Mouse (Mus musculus) cortical plate, adult 2 months (tissue): Measurements from ENCODE around the gene Insc. TPM values are rescaled to one million over a fixed set of nuclear protein-coding genes. Genes with fewer than 3 reads are reported as not detected.
"Not testable (repeated sequence)": the region's sequence is repeated elsewhere in the genome, so short reads cannot be mapped to it uniquely, and the experiment has no call there.

Experiments used
- H3K27ac ChIP-seq: fragments of 200-500 bp; 2 replicates; pipeline ENCODE4 v1.5.1; 2012; ENCODE audit warnings: low read length, control low read depth, inconsistent platforms; ENCODE audit not compliant: insufficient read depth
- H3K4me1 ChIP-seq: fragments of 200-500 bp; 2 replicates; pipeline ENCODE4 v1.6.1; 2011; ENCODE audit warnings: low read length; ENCODE audit not compliant: control insufficient read depth, insufficient read depth
- H3K4me3 ChIP-seq: fragments of 200-500 bp; 2 replicates; pipeline ENCODE4 v1.5.1; 2011; ENCODE audit warnings: mild to moderate bottlenecking, low read length, control low read depth; ENCODE audit not compliant: insufficient read depth
- CTCF ChIP-seq: fragments of 200-500 bp; IDR thresholded peaks from 2 replicates; pipeline ENCODE4 v1.5.1; 2011; ENCODE audit warnings: mild to moderate bottlenecking, control low read depth, low read length; ENCODE audit not compliant: insufficient read depth; ENCODE audit errors: extremely low read depth
- POLR2A ChIP-seq: fragments of 200-500 bp; IDR thresholded peaks from 2 replicates; pipeline ENCODE4 v1.6.1; 2011; ENCODE audit warnings: mild to moderate bottlenecking, low read length, control low read depth; ENCODE audit not compliant: insufficient read depth; ENCODE audit errors: extremely low read depth
- polyA plus RNA-seq: library from polyadenylated mRNA; depleted of rRNA; stranded (reverse); fragments of >200 nt; gene quantifications from 2 replicates; pipeline ENCODE4 v1.2.3, GENCODE M21; 2012

The Insc gene
- polyA plus RNA-seq, 1 experiment: 9.1 TPM

DNA sequence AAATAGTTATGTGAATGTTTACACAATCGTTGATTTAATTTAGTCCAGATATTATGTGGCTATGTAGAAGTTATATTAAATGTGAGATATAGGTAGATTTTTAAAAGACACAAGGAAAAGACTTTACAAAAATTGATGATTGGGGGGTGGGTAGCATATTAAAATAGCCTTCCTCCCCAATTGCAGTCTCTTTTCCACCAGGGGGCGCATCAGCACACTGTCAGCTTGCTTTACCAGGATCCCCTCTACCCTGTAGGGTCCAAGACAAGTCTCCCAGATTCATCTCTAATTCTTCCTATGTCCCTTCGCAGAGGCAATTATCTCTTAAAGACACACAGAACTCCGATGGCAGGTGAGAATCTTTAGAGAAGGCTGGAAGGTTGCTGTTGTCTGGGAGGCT lies 11.8 kb upstream of the Insc start:
- not testable (repeated sequence) for H3K4me3 ChIP-seq, H3K4me1 ChIP-seq, H3K27ac ChIP-seq
- peak; percentile 21; the same call in 1 of the 2 replicates for TF ChIP-seq CTCF

DNA sequence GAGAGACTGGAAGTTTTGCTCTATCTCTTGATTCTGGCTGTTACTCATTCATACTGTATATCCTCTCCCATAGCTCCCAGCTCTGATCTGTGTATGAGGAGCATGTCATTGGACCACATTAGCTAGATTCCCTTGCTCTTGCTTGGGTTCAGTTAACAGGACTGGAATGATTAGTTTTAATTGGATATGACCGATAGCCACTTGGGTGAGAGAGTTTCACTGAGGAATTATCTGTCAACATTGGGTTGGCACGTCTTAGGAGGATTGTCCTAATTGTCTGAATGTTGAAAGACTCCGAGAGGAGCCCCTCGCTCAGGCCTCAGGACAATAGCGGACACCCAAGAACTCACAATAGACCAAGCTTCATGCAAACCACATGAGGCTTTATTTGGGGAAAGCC lies 7.2 kb upstream of the Insc start:
- no peak for TF ChIP-seq POLR2A
- no peak for TF ChIP-seq CTCF
- Histone ChIP-seq H3K4me1 (no peaks in the 10 kb centered on the region), H3K4me3 (no peak overlapping the region), H3K27ac (no peak overlapping the region)

DNA sequence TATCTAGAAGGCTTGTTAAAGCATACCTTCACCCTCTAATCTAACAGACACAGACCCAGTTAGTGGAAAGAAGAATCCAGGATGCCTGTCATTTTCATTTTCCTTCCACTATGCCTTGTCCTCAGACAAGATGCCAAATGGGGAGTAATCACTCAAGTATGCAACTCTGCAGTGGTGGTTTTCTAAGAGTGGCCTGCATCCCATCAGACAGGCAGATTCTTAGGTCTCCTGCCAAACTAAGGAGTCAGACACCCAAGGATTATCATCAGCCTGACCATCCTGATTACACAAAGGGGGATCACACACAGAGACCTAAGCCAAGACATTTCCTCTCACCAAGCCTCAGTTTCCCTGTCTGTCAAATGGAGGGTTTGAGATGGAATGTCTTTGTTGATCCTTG lies 5.3 kb upstream of the Insc start:
- Histone ChIP-seq H3K27ac (no peak overlapping the region), H3K4me3 (no peak overlapping the region), H3K4me1 (no peaks in the 10 kb centered on the region)
- no peak for TF ChIP-seq POLR2A
- TF ChIP-seq CTCF: no peak

DNA sequence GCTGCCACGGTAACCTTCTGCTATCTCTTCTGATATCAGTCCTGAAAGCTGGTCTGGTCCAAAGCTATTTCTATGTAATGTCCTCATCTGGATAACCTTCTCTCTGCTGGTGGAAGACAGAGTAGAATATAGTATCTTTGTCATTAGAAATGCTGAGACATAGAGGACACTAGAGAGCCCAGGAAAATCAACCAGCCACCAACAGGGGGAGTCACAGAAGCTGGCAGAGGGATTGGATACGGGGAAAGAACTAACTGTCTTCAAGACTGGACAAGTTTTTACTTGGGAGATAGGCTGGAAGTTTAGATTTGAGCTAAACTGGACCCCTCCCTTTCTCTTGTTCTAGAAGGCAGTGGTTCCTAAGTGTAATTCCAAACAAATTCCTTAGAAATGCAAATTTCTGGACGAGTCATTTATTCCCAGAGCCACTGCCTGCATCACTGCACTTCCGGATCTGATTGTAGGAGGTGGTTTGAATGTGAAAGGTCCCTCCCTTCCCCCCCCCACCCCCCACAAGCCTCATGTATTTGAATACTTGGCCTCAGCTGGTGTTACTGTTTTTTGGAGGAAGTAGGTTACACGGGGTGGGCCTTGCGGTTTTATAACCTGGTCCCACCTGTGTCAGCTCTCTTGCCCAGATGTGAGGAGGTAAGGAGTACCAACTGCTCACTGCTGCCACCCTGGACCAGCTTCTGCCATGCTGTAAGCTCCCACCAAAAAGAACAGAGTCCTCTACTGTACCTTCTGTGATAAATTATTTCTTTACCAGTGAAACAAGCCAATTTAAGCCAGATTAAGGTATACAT lies 2.9 kb upstream of the Insc start:
- no peak for TF ChIP-seq POLR2A
- TF ChIP-seq CTCF: 0 out of 2 replicates have a peak, but pooled peaks have one; percentile 6

DNA sequence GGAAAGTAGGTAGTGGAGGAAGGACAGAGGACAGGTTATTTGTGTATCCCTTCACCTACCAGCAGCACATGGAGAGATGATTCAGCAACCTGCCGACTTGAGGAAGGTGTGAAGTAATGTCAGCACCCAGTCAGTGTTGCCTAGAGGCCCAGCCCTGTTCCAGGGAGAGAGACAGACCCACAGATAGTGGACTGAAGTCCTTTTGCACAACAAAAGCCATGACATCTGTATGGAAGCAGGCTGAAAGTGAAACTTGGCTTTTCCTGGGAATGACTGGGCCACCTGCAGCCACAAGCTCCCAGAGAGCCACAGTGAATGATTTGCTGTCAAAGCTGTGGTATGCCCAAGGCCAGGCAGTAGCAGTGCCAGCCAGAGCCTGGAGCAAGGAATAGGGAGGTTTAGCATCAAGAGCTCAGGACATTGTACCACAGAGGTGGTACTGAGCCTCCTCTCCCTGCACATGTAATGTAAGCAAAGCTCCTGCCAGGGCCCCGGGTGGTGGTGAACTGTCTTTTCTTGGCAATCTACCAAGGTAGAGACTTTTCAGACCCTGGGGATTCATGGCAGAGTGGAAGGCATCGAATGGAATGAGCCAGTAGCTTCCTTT lies 1.2 kb downstream of the Insc start:
- TF ChIP-seq POLR2A: no peak
- no peak for TF ChIP-seq CTCF
- peak overlapping the region; percentile 28 for H3K27ac ChIP-seq

More for the DNA sequence above, 2.9 kb upstream of the Insc start:
- no peak overlapping the region for H3K27ac ChIP-seq
- no peaks in the 10 kb centered on the region for H3K4me1 ChIP-seq
- no peak overlapping the region for H3K4me3 ChIP-seq

DNA sequence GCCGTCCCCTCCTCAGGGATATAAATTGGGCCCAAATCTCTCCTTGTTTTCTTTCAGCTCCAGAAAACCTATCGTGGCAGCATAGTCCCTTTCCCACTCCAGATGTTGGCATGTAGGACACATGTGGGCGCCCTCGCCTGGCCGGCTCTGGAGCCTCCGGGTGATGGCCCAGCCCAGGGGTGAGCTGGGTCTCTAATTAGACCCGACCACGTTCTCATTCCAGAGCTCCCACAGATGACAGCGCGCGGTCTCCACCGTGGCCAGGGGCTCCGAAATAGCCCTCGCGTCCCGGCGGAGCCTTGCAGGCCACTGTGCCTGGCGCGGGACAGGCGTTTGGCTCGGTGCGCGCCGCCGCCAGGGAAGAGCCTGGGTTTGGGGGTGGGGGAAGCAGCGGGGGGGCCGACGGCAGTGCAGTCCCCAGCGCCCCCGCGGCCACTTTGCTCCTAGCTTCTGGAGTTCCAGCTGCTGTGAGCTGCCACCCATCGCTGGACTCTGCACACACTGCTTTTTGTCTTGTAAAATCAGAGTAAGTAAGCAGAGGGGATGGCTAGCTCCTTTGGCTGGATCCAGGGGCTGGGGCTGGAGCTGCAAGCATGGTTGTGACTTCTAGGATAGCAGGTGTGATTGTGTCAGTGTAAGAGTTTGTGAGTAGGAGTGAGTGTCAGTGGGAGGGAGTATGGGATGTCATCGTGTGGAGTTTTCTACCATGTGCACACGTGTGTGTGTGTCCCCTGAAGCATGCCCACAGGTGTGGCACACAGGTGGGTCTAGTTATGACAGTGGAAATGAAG lies 2.2 kb downstream of the Insc start:
- H3K4me1 ChIP-seq: no peaks in the 10 kb centered on the region
- peak overlapping the region; percentile 7; the same call in 1 of the 2 replicates for H3K4me3 ChIP-seq
- TF ChIP-seq POLR2A (no peak), CTCF (no peak)
- peak overlapping the region; percentile 28 for H3K27ac ChIP-seq

More for the DNA sequence above, 1.2 kb downstream of the Insc start:
- H3K4me1 ChIP-seq: no peaks in the 10 kb centered on the region
- H3K4me3 ChIP-seq: no peak overlapping the region

DNA sequence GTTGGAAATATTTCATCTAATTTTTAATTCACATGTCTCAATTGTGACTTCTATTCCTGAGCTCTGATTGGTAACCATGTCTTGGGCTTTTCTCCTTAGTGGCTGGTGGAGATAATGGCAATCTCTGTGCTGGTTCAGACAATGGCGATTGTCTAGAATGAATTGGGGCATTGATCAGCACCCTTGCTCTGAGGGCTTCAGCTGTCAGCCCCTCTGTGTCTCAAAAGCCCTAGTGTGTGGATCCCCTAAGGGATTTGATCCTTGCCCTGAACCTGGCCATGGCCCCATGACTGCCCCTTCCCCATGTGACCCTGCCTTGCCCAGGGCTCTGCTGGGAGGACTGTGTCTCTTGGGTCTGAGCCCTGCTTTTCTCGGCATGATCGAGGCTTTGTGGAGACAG lies 4.1 kb downstream of the Insc start:
- H3K27ac ChIP-seq: peak overlapping the region; percentile 70
- H3K4me1 ChIP-seq: no peaks in the 10 kb centered on the region
- TF ChIP-seq CTCF: no peak
- TF ChIP-seq POLR2A: no peak
- H3K4me3 ChIP-seq: no peak overlapping the region

DNA sequence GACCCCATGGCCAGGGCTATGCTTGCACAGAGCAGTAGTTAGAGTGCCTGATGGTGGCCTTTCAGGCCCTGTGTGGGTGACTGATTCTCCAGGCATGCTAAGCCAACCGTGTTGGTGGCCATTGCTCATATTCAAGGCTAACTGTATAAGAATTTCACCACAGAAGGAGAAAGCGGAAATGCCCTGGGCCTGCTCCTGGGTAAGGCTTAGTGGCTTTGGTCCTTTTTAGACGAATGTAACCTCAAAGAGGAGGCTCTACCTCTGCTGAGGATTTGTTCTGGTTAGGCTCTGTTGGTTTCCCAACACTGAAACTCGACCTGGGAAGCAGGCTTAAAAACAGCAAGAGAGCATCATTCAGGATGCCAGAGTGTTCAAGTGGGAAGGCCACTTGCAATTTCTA lies 4.7 kb downstream of the Insc start:
- Histone ChIP-seq H3K4me1 (no peaks in the 10 kb centered on the region), H3K4me3 (no peak overlapping the region), H3K27ac (peak overlapping the region; percentile 70)
- TF ChIP-seq POLR2A (no peak), CTCF (no peak)

DNA sequence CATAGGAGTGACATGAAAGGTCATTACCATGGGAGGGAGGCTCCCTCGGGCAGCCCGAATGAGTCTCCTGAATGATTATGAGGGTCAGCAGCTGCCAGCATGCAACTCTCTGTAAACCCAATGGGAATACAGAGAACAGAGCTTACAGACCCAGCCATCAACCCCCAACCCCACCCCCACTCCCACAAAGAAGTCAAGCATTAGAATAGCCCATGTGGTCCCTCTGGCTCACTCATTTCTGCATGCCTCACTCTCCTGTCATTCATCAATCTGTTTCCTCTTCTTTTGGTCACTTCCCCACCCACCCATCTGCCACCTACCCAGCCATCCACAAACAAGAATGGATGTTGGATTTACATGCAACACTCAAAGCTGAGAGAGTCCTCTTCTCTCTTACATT lies 10.0 kb downstream of the Insc start:
- H3K4me1 ChIP-seq: no peaks in the 10 kb centered on the region
- no peak overlapping the region for H3K4me3 ChIP-seq
- H3K27ac ChIP-seq: no peak overlapping the region
- no peak for TF ChIP-seq POLR2A
